Mouse (Mus musculus) stomach, embryonic 16.5 days (tissue): ENCODE measurements around the gene Ttn. TPM values are rescaled to one million over a fixed set of nuclear protein-coding genes. Genes with fewer than 3 reads are reported as not detected.

ENCODE experiments used
- ATAC-seq: fragments of 200-750 bp; cut with Nextera tagmentation; 2 replicates; pipeline ENCODE4 v1.8.0; 2017; ENCODE audit warnings: moderate number of reproducible peaks, moderate TSS enrichment; ENCODE audit not compliant: insufficient read depth, low FRiP score
- H3K27ac ChIP-seq: fragments of 300-500 bp; sonication (generic); 2 replicates; pipeline ENCODE4 v1.5.1; 2014; ENCODE audit warnings: low read length
- H3K27me3 ChIP-seq: fragments of 300-500 bp; sonication (generic); 2 replicates; pipeline ENCODE4 v1.6.1; 2014; ENCODE audit warnings: low read length, control low read depth, mixed read lengths; ENCODE audit not compliant: control insufficient read depth, insufficient read depth
- H3K36me3 ChIP-seq: fragments of 300-500 bp; sonication (generic); 2 replicates; pipeline ENCODE4 v1.6.1; 2014; ENCODE audit warnings: low read length; ENCODE audit not compliant: control insufficient read depth, insufficient read depth
- H3K4me1 ChIP-seq: fragments of 300-500 bp; sonication (generic); 2 replicates; pipeline ENCODE4 v1.6.1; 2014; ENCODE audit warnings: low read length, control low read depth, mixed read lengths; ENCODE audit not compliant: control insufficient read depth, insufficient read depth
- H3K4me2 ChIP-seq: fragments of 300-500 bp; sonication (generic); 2 replicates; pipeline ENCODE4 v1.6.1; 2014; ENCODE audit warnings: low read depth, low read length, mixed read lengths
- H3K4me3 ChIP-seq: fragments of 300-500 bp; sonication (generic); replicated peaks from 2 replicates; pipeline ENCODE4 v1.5.1; 2014; ENCODE audit warnings: mild to moderate bottlenecking, low read length
- H3K9ac ChIP-seq: fragments of 300-500 bp; sonication (generic); 2 replicates; pipeline ENCODE4 v1.6.1; 2014; ENCODE audit warnings: low read length
- H3K9me3 ChIP-seq: fragments of 300-500 bp; sonication (generic); replicated peaks from 2 replicates; pipeline ENCODE4 v1.6.1; 2016; ENCODE audit warnings: low read length, control low read depth; ENCODE audit not compliant: control insufficient read depth
- WGBS: fragments of 180-500 bp; shearing (Covaris S2); extraction: QIAGEN DNeasy Blood & Tissue Kit; methylation state at CpG from one replicate; pipeline ENCODE4 v1.1.7; 2014; 5-methylcytosine and 5-hydroxymethylcytosine counted together
- polyA plus RNA-seq: library from polyadenylated mRNA; unstranded; fragments of >200 nt; fragmentation: Nextera tagmentation; extraction: Ambion mirVana; gene quantifications from 2 replicates; pipeline ENCODE4 v1.2.1, GENCODE M21; 2015

Ttn gene
- polyA plus RNA-seq, 1 experiment from 2014 or later = 45.3 TPM

DNA sequence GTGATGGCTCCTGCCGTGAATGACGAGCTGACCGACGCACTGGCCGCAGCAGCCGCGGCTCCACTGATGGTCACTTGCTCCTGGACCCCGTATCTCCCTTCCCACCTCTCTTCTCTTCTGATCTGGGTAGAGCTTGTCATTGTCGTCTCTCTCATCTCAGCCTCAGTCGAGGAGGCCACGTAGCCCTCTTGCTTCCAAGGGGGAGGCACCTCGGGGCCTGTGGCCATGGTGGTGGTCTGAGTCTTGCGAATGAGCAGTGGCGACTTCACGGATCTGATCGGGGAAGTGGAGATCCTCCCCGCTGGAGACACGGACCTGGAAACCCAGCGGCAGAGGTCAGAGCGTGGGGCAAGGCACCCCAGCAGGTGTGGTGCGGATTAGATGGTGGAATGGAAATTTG, 12.7 kb downstream of the Ttn start:
- H3K4me2 ChIP-seq = no peak overlapping the region
- no peaks in the 10 kb centered on the region for H3K36me3 ChIP-seq
- no peak overlapping the region for H3K4me3 ChIP-seq
- no peak for ATAC-seq
- H3K27me3 ChIP-seq = no peaks in the 10 kb centered on the region; the same call in 1 of the 2 replicates
- WGBS = 73% methylated on average over 21 of the region's 21 CpGs
- no peaks in the 10 kb centered on the region for H3K9me3 ChIP-seq
- no peak overlapping the region for H3K27ac ChIP-seq
- no peaks in the 10 kb centered on the region for H3K4me1 ChIP-seq
- H3K9ac ChIP-seq = no peak overlapping the region

DNA sequence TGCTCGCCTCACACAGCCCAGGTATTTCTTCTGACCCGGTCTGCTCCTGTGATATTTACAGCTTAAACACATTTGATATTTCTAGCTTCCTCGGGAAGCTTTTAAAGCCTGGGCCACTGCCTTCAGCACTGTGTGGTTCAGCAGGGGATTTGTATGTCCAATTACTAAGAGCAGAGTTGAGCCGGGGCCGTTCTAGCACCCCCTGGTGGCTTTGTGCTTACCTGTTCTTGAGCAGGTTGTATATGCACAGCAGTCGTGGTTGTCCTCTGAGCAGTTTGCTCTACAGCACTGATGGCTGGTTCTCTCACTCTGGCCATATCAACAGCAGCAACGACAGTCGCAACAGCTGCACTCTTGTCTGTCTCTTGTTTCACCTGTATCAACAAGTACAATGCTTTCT, 13.4 kb downstream of the Ttn start:
- no peak; the same call in 1 of the 2 replicates for ATAC-seq
- Histone ChIP-seq H3K27me3 (no peaks in the 10 kb centered on the region; the same call in 1 of the 2 replicates), H3K4me1 (no peaks in the 10 kb centered on the region), H3K9ac (no peak overlapping the region), H3K36me3 (no peaks in the 10 kb centered on the region), H3K4me2 (no peak overlapping the region), H3K9me3 (no peaks in the 10 kb centered on the region), H3K4me3 (no peak overlapping the region), H3K27ac (no peak overlapping the region)
- WGBS = 24% methylated on average over 8 of the region's 8 CpGs

- no peaks in the 10 kb centered on the region for H3K36me3 ChIP-seq
- no peak overlapping the region for H3K27ac ChIP-seq
- no peak overlapping the region for H3K4me2 ChIP-seq
- H3K27me3 ChIP-seq = no peaks in the 10 kb centered on the region; the same call in 1 of the 2 replicates
- WGBS = 84% methylated on average over 6 of the region's 6 CpGs
- H3K9ac ChIP-seq = no peak overlapping the region
- no peak overlapping the region for H3K4me3 ChIP-seq
- no peaks in the 10 kb centered on the region for H3K9me3 ChIP-seq
- ATAC-seq = no peak
- H3K4me1 ChIP-seq = no peaks in the 10 kb centered on the region
Observed at GRCm38 (mm10) chr2:76966582-76966981, 15.8 kb downstream of the Ttn start.

- Histone ChIP-seq H3K36me3 (no peaks in the 10 kb centered on the region), H3K27me3 (no peaks in the 10 kb centered on the region; the same call in 1 of the 2 replicates), H3K4me1 (no peaks in the 10 kb centered on the region), H3K4me3 (no peak overlapping the region), H3K27ac (no peak overlapping the region), H3K9me3 (no peaks in the 10 kb centered on the region), H3K4me2 (no peak overlapping the region), H3K9ac (no peak overlapping the region)
- ATAC-seq = no peak
- WGBS = 68% methylated on average over 2 of the region's 2 CpGs
Observed at GRCm38 (mm10) chr2:76966013-76966412, 16.3 kb downstream of the Ttn start.

GRCm38 (mm10) chr2:76965542-76965941, 16.8 kb downstream of the Ttn start:
- Histone ChIP-seq H3K27me3 (no peaks in the 10 kb centered on the region; the same call in 1 of the 2 replicates), H3K27ac (no peak overlapping the region), H3K4me2 (no peak overlapping the region), H3K36me3 (no peaks in the 10 kb centered on the region), H3K4me1 (no peaks in the 10 kb centered on the region), H3K9me3 (no peaks in the 10 kb centered on the region), H3K4me3 (no peak overlapping the region), H3K9ac (no peak overlapping the region)
- no peak for ATAC-seq
- WGBS = 81% methylated on average over 7 of the region's 7 CpGs

GRCm38 (mm10) chr2:76962045-76962432, 20.3 kb downstream of the Ttn start:
- Histone ChIP-seq H3K4me3 (no peak overlapping the region), H3K27ac (no peak overlapping the region), H3K4me2 (no peak overlapping the region), H3K36me3 (no peaks in the 10 kb centered on the region), H3K9me3 (no peaks in the 10 kb centered on the region), H3K4me1 (no peaks in the 10 kb centered on the region), H3K27me3 (no peaks in the 10 kb centered on the region), H3K9ac (no peak overlapping the region)
- ATAC-seq = no peak
- 63% methylated on average over 6 of the region's 6 CpGs for WGBS

DNA sequence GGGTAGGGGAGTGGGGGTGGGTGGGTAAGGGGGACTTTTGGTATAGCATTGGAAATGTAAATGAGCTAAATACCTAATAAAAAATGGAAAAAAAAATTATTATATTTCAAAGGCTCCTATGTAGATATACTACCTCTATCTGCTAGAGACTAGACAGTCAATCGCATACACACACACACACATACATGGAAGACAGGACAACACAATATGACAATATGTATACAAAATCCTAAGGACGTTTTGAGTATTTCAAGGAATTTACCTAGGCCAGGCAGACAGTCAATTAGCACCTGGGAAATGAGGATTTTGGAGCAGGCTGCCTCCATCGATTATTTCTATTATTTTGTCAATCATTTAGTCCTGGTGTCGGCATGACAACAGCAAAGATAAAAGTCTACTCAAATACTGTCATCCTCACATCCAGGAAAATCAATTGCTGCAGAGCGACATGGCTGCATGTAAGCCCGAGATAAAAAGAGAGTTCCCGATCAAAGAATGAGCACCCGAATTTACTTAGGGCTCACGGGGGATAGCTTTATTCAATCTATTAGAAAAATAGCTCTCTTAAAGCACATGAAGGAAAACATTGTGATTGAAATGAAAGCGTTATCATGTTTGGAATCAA, 20.8 kb downstream of the Ttn start:
- Histone ChIP-seq H3K4me2 (no peak overlapping the region), H3K9me3 (no peaks in the 10 kb centered on the region), H3K4me3 (no peak overlapping the region), H3K36me3 (no peaks in the 10 kb centered on the region), H3K27ac (no peak overlapping the region), H3K9ac (no peak overlapping the region), H3K27me3 (no peaks in the 10 kb centered on the region), H3K4me1 (no peaks in the 10 kb centered on the region)
- WGBS = 62% methylated on average over 10 of the region's 10 CpGs
- no peak for ATAC-seq

DNA sequence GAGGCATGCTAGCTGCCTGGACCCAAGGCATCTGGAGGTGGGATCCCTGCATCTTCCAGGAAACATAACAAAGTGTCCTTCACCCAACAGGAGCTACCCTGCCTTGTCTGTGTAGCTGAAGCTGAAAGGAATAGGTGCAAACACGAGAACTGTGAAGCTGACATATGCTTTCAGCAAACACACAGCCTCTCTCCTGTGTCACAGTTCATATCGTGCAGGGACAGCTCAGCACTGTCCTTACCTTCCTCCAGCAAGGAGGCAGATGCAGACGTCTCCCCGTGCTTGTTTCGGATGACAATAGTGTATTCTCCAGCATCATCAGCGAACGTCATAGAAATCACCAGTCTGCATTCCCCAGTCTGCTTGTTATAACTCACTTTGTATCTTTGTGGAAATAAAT, 32.6 kb downstream of the Ttn start:
- Histone ChIP-seq H3K4me1 (no peaks in the 10 kb centered on the region), H3K27ac (no peak overlapping the region), H3K9me3 (peaks cover 4% of the 10 kb centered on the region; the same call in 1 of the 2 replicates), H3K4me3 (no peak overlapping the region), H3K9ac (no peak overlapping the region), H3K27me3 (no peaks in the 10 kb centered on the region), H3K4me2 (no peak overlapping the region), H3K36me3 (no peaks in the 10 kb centered on the region)
- 77% methylated on average over 7 of the region's 7 CpGs for WGBS
- no peak for ATAC-seq

GRCm38 (mm10) chr2:76938515-76938914, 43.8 kb downstream of the Ttn start:
- H3K36me3 ChIP-seq = no peaks in the 10 kb centered on the region
- no peak overlapping the region for H3K4me3 ChIP-seq
- no peaks in the 10 kb centered on the region for H3K4me1 ChIP-seq
- H3K27ac ChIP-seq = no peak overlapping the region
- WGBS = 66% methylated on average over 10 of the region's 10 CpGs
- H3K9ac ChIP-seq = no peak overlapping the region
- ATAC-seq = no peak
- no peaks in the 10 kb centered on the region for H3K27me3 ChIP-seq
- H3K9me3 ChIP-seq = peaks cover 8% of the 10 kb centered on the region
- H3K4me2 ChIP-seq = no peak overlapping the region
